ENCODE assay signal across 16 mouse cellular contexts in the genomic region with DNA sequence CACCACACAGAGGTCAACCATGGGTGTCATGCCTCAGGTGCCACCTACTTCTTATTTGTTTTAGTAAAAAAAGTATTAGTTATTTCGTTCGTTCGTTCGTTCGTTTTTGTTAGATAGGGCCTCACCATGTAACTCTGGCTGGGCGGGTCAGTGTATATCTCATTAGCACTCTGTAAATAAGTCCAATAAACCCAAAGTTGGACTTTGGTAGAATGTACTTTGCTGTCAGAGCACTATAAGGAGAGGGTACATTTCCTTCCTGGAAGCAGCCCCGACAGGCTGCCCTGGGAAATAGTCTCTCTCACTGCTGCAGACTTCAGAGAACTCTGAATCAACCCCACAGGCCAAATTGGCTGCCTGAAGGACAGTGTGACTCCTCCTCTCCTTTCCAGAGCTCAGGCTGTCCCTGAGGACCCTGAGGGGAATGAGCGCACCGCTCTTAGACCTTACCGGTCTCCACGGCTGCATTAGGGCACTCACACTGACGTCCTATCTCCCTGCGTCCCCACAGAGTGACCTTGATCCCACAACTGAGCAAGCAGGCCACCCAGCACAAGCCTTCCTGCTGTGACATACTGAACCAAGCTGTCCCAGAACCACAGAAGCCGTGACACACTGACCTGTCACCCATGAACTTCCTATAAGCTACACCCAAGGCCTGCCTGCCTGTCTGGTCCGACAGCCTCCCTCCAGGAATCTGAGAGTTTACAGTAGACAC. TPM values are rescaled to one million over a fixed set of nuclear protein-coding genes. Genes with fewer than 3 reads are reported as not detected.
A peak's percentile ranks its signal among the peaks of the same experiment; 100 is the strongest.
DNase-seq lines count a peak whose midpoint lies in the region; ATAC-seq lines count a peak whose summit lies in the region.
"Had no signal": no experiment of that assay in that cellular context is flagged by ENCODE, and none has a peak within 500 bp of the region (broad histone marks: within the 10 kb centered on the region; RNA-seq: fewer than 3 reads in every experiment).

No protein-coding gene starts in this region.

- H3K27ac ChIP-seq in heart, embryonic 12.5 days (ENCODE audit: poor library complexity, severe bottlenecking), result peak overlapping the region; percentile 64
- 0 out of 2 replicates have a peak overlapping the region, but pooled peaks have one; percentile 31 for H3K27ac ChIP-seq in kidney, embryonic 16.5 days (ENCODE audit: low read length)
- peak overlapping the region; percentile 67 for H3K27ac ChIP-seq in liver, embryonic 16.5 days (ENCODE audit: low read length)
- H3K27ac ChIP-seq: limb, embryonic 13.5 days; neural tube, embryonic 13.5 days had no signal

- no peaks in the 10 kb centered on the region for H3K9me3 ChIP-seq in heart, embryonic 12.5 days (replicated peaks)
- no peaks in the 10 kb centered on the region for H3K9me3 ChIP-seq in kidney, embryonic 16.5 days (ENCODE audit: low read length)
- H3K9me3 ChIP-seq in liver, embryonic 16.5 days (replicated peaks; ENCODE audit: control insufficient read depth, low read length), result no peaks in the 10 kb centered on the region
- H3K9me3 ChIP-seq: limb, embryonic 13.5 days; neural tube, embryonic 13.5 days had no signal

- H3K4me2 ChIP-seq in heart, embryonic 12.5 days, result no peak overlapping the region
- no peak overlapping the region for H3K4me2 ChIP-seq in kidney, embryonic 16.5 days (replicated peaks; ENCODE audit: low read depth, low read length)
- H3K4me2 ChIP-seq in liver, embryonic 16.5 days (ENCODE audit: low read depth, low read length), result no peak overlapping the region
- H3K4me2 ChIP-seq: limb, embryonic 13.5 days; neural tube, embryonic 13.5 days had no signal

- WGBS in heart, embryonic 12.5 days, result 65% methylated on average over 15 of the region's 15 CpGs
- WGBS in kidney, embryonic 16.5 days, result 75% methylated on average over 15 of the region's 15 CpGs
- WGBS in liver, embryonic 16.5 days (ENCODE audit: insufficient replicate concordance), result 61% methylated on average over 15 of the region's 15 CpGs

- no peak overlapping the region for H3K4me3 ChIP-seq in heart, embryonic 12.5 days
- no peak overlapping the region for H3K4me3 ChIP-seq in kidney, embryonic 16.5 days (ENCODE audit: low read length)
- H3K4me3 ChIP-seq in liver, embryonic 16.5 days (ENCODE audit: low read depth, low read length), result no peak overlapping the region
- H3K4me3 ChIP-seq: erythroblast, embryonic 14.5 days; limb, embryonic 13.5 days; neural tube, embryonic 13.5 days had no signal

- no peak for ATAC-seq in heart, embryonic 12.5 days (ENCODE audit: insufficient number of reproducible peaks, low FRiP score)
- no peak for ATAC-seq in kidney, embryonic 16.5 days (ENCODE audit: low FRiP score, low TSS enrichment)
- ATAC-seq in liver, embryonic 16.5 days (ENCODE audit: low read depth), result no peak
- no peak for ATAC-seq in erythroblast, adult 5-6 weeks (replicated peaks; ENCODE audit: low FRiP score, poor library complexity, severe bottlenecking)

- peaks cover 89% of the 10 kb centered on the region for H3K4me1 ChIP-seq in heart, embryonic 12.5 days (replicated peaks)
- peaks cover 73% of the 10 kb centered on the region for H3K4me1 ChIP-seq in kidney, embryonic 16.5 days (ENCODE audit: insufficient read depth, low read length)
- H3K4me1 ChIP-seq in liver, embryonic 16.5 days (ENCODE audit: control insufficient read depth, low read depth, low read length), result peaks cover 17% of the 10 kb centered on the region

- H3K9ac ChIP-seq in heart, embryonic 12.5 days, result peak overlapping the region; percentile 37
- no peak overlapping the region for H3K9ac ChIP-seq in kidney, embryonic 16.5 days (replicated peaks; ENCODE audit: low read length)
- H3K9ac ChIP-seq in liver, embryonic 16.5 days (ENCODE audit: low read depth, low read length), result no peak overlapping the region
- H3K9ac ChIP-seq: limb, embryonic 13.5 days; neural tube, embryonic 13.5 days had no signal

- DNase-seq in heart, postnatal 10 days, result no peak
- no peak for DNase-seq in kidney, adult 9 months
- peak; percentile 69 for DNase-seq in adrenal gland, postnatal 14 days
- DNase-seq in urinary bladder, postnatal 36 days (ENCODE audit: low spot score in 2 of 2), result no peak
- DNase-seq: cerebellum, adult 8-10 months; heart, adult 11 months; lung, postnatal 4 days; thymus, postnatal 14 days had no signal

- intact Hi-C loops in heart, postnatal 10 days (cut with DNase I), result no loop called here

- H3K36me3 ChIP-seq in heart, embryonic 12.5 days, result no peaks in the 10 kb centered on the region
- no peaks in the 10 kb centered on the region for H3K36me3 ChIP-seq in kidney, embryonic 16.5 days (ENCODE audit: insufficient read depth, low read length)
- H3K36me3 ChIP-seq in liver, embryonic 16.5 days (ENCODE audit: control insufficient read depth, insufficient read depth), result no peaks in the 10 kb centered on the region
- H3K36me3 ChIP-seq: G1E; limb, embryonic 13.5 days; neural tube, embryonic 13.5 days had no signal

- H3K27me3 ChIP-seq in heart, embryonic 12.5 days (replicated peaks), result no peaks in the 10 kb centered on the region
- no peaks in the 10 kb centered on the region for H3K27me3 ChIP-seq in kidney, embryonic 16.5 days (ENCODE audit: insufficient read depth, low read length)
- no peaks in the 10 kb centered on the region for H3K27me3 ChIP-seq in liver, embryonic 16.5 days (ENCODE audit: control insufficient read depth, insufficient read depth, low read depth, low read length)
- H3K27me3 ChIP-seq: limb, embryonic 13.5 days; neural tube, embryonic 13.5 days had no signal

RNA-seq across cellular contexts. Expression of gene Ccdc85c, which starts 23.2 kb away (rescaled TPM):
- polyA plus RNA-seq in heart, embryonic 12.5 days (2016; fragmentation: Nextera tagmentation; extraction: Ambion mirVana), result 5.9 and 6.0 TPM in 2 replicates
- total RNA-seq in heart, postnatal 10 days (2021), result 10 to 100 TPM; 32.8 to 34.4 TPM
- polyA plus RNA-seq in kidney, embryonic 16.5 days (2015; fragmentation: Nextera tagmentation; extraction: Ambion mirVana), result 5.3 and 6.8 TPM in 2 replicates
- 21.6 and 23.0 TPM in 2 replicates for total RNA-seq in adrenal gland, postnatal 14 days (2021)
- 1.2 and 1.3 TPM in 2 replicates for polyA plus RNA-seq in liver, embryonic 16.5 days (2015; fragmentation: Nextera tagmentation; extraction: Ambion mirVana)
- 0.38 TPM in 1 of 2 replicates, not detected in the other for total RNA-seq in erythroblast, adult 5-6 weeks (2015; ENCODE audit: low replicate concordance)
- 0.28 TPM in 1 of 2 replicates, not detected in the other for total RNA-seq in erythroblast, adult 5-6 weeks (2017; ENCODE audit: low replicate concordance)
- polyA plus RNA-seq: G1E had no signal

RNA-seq across cellular contexts. Expression of gene Hhipl1, which starts 54.1 kb away (rescaled TPM):
- 0.82 and 1.2 TPM in 2 replicates for polyA plus RNA-seq in heart, embryonic 12.5 days (2016; fragmentation: Nextera tagmentation; extraction: Ambion mirVana)
- total RNA-seq in heart, postnatal 10 days (2021), result 1 to 10 TPM; 1.5 to 3.2 TPM
- polyA plus RNA-seq in kidney, embryonic 16.5 days (2015; fragmentation: Nextera tagmentation; extraction: Ambion mirVana), result 0.80 and 0.81 TPM in 2 replicates
- total RNA-seq in adrenal gland, postnatal 14 days (2021), result 0.67 and 0.79 TPM in 2 replicates
- polyA plus RNA-seq in liver, embryonic 16.5 days (2015; fragmentation: Nextera tagmentation; extraction: Ambion mirVana), result 0.05 TPM in 1 of 2 replicates, not detected in the other
- not detected in 2 replicates for total RNA-seq in erythroblast, adult 5-6 weeks (2015; ENCODE audit: low replicate concordance)
- total RNA-seq in erythroblast, adult 5-6 weeks (2017; ENCODE audit: low replicate concordance), result not detected in 2 replicates
- polyA plus RNA-seq: erythroblast, embryonic 14.5 days; G1E had no signal

Comparison
In these comparisons a context has a peak if more than half of its experiments do, and no peak if none do; other contexts are left out.
1. RNA of gene Ccdc85c, which starts 23.2 kb away (total RNA-seq): 32.8 to 34.4 TPM in heart, postnatal 10 days and 21.6 to 23.0 TPM in adrenal gland, postnatal 14 days; 0.28 to 0.38 TPM in erythroblast, adult 5-6 weeks; every median in the first group is over 10 times any median in the second.
2. Peak in every context shown above with its lines, with median percentiles within 50 percentile points of each other: H3K27ac ChIP-seq.